Mouse (Mus musculus): ENCODE results near the gene Cadm4.

DNA sequence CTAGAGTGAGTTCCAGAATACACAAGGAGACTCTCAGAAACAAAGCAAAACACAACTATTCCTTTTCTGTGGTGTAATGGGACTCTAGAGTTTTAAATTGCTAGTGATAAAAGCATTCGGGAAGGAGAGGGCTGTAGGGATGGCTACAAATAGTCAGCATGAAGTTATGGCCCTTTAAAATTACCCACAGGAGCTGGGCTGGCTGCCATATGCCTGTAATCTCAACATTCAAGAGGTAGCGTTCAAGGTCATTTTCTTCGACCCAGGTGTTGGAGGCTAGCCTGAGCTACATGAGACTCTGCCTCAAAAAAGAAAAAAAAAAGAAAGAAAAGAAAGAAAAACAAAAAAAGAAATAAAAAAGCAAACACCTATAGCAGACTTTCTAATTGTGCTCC, 24.2 kb downstream of the Cadm4 start:
- TF ChIP-seq CTCF (conservative IDR thresholded peaks at IDR 0.05; ENCODE audit: low read length) (no peak), POU5F1 (IDR thresholded peaks at IDR 0.05; ENCODE audit: borderline replicate concordance, low read length) (no peak), NANOG (IDR thresholded peaks at IDR 0.05; ENCODE audit: borderline replicate concordance, low read length) (no peak; the same call in 1 of the 2 replicates)

Data from E14TG2a.4 (cell line).